Comparison of ENCODE assay signal across 29 mouse cellular contexts in genomic region chr13:45715583-45716180, GRCm38 (mm10).
A peak's percentile ranks its signal among the peaks of the same experiment; 100 is the strongest.
DNase-seq lines count a peak whose midpoint lies in the region; ATAC-seq and TF ChIP-seq lines count a peak whose summit lies in the region.
"Had no signal": no experiment of that assay in that cellular context is flagged by ENCODE, and none has a peak within 500 bp of the region (broad histone marks: within the 10 kb centered on the region; RNA-seq: fewer than 3 reads in every experiment).

No protein-coding gene starts in this region.

- peak; percentile 33; the same call in 1 of the 2 replicates for TF ChIP-seq EP300 in lung, postnatal 0 days (IDR thresholded peaks at IDR 0.05)

- peak; percentile 23 for DNase-seq in cerebellum, adult 8-10 months
- no peak for DNase-seq in cerebellum, adult 11-12 months
- no peak for DNase-seq in heart, postnatal 10 days
- DNase-seq in lung, postnatal 0 days (ENCODE audit: low spot score) = peak; percentile 76
- no peak for DNase-seq in lung, postnatal 36 days
- DNase-seq: adrenal gland, postnatal 36 days; gastrocnemius, postnatal 10 days; heart, postnatal 36 days; kidney, adult 11 months; kidney, postnatal 36 days; liver, postnatal 0 days; retina, postnatal 1 day; right cerebral cortex, postnatal 14 days; thymus, postnatal 14 days had no signal

- peak overlapping the region; percentile 14; the same call in 1 of the 2 replicates for H3K27ac ChIP-seq in heart, embryonic 16.5 days (ENCODE audit: low read length)
- H3K27ac ChIP-seq in lung, postnatal 0 days (ENCODE audit: low read length) = no peak overlapping the region; the same call in 1 of the 2 replicates
- no peak overlapping the region for H3K27ac ChIP-seq in intestine, embryonic 15.5 days
- H3K27ac ChIP-seq: embryonic facial prominence, embryonic 13.5 days; hindbrain, embryonic 13.5 days; kidney, embryonic 15.5 days; layer of hippocampus, adult 2 months; left cerebral cortex, adult 2 months; liver, embryonic 12.5 days; midbrain, embryonic 10.5 days; midbrain, embryonic 15.5 days; neural tube, embryonic 15.5 days; stomach, embryonic 15.5 days had no signal

- TF ChIP-seq CTCF in lung, postnatal 0 days (IDR thresholded peaks at IDR 0.05) = no peak

- no peak overlapping the region for H3K4me2 ChIP-seq in heart, embryonic 16.5 days (ENCODE audit: low read depth, low read length)
- no peak overlapping the region for H3K4me2 ChIP-seq in lung, postnatal 0 days (replicated peaks; ENCODE audit: low read depth, low read length)
- no peak overlapping the region for H3K4me2 ChIP-seq in intestine, embryonic 15.5 days (replicated peaks)
- H3K4me2 ChIP-seq: embryonic facial prominence, embryonic 13.5 days; hindbrain, embryonic 13.5 days; kidney, embryonic 15.5 days; liver, embryonic 12.5 days; midbrain, embryonic 15.5 days; neural tube, embryonic 15.5 days; stomach, embryonic 15.5 days had no signal

- 46% methylated on average over 7 of the region's 7 CpGs for WGBS in heart, embryonic 16.5 days
- 31% methylated on average over 7 of the region's 7 CpGs for WGBS in lung, postnatal 0 days
- WGBS in intestine, embryonic 15.5 days = 50% methylated on average over 7 of the region's 7 CpGs

- H3K4me3 ChIP-seq in heart, embryonic 16.5 days (ENCODE audit: low read length) = no peak overlapping the region
- no peak overlapping the region for H3K4me3 ChIP-seq in lung, postnatal 0 days (ENCODE audit: low read depth, low read length)
- no peak overlapping the region for H3K4me3 ChIP-seq in intestine, embryonic 15.5 days (replicated peaks)
- H3K4me3 ChIP-seq: embryonic facial prominence, embryonic 13.5 days; erythroblast, embryonic 14.5 days; hindbrain, embryonic 13.5 days; kidney, embryonic 15.5 days; layer of hippocampus, adult 2 months; left cerebral cortex, adult 2 months; liver, embryonic 12.5 days; midbrain, embryonic 10.5 days; midbrain, embryonic 15.5 days; neural tube, embryonic 15.5 days; stomach, embryonic 15.5 days had no signal

- H3K9ac ChIP-seq in heart, embryonic 16.5 days (ENCODE audit: low read length) = no peak overlapping the region
- H3K9ac ChIP-seq in lung, postnatal 0 days (replicated peaks; ENCODE audit: low read depth) = no peak overlapping the region
- H3K9ac ChIP-seq in intestine, embryonic 15.5 days = no peak overlapping the region
- H3K9ac ChIP-seq: embryonic facial prominence, embryonic 13.5 days; hindbrain, embryonic 13.5 days; kidney, embryonic 15.5 days; liver, embryonic 12.5 days; liver, postnatal 0 days; midbrain, embryonic 15.5 days; neural tube, embryonic 15.5 days; stomach, embryonic 15.5 days had no signal

- H3K9me3 ChIP-seq in heart, embryonic 16.5 days (replicated peaks; ENCODE audit: control insufficient read depth, low read length) = no peaks in the 10 kb centered on the region
- no peaks in the 10 kb centered on the region for H3K9me3 ChIP-seq in lung, postnatal 0 days (ENCODE audit: low read length)
- no peaks in the 10 kb centered on the region for H3K9me3 ChIP-seq in intestine, embryonic 15.5 days
- H3K9me3 ChIP-seq: embryonic facial prominence, embryonic 13.5 days; hindbrain, embryonic 13.5 days; kidney, embryonic 15.5 days; liver, embryonic 12.5 days; midbrain, embryonic 10.5 days; midbrain, embryonic 15.5 days; neural tube, embryonic 15.5 days; stomach, embryonic 15.5 days had no signal

- peaks cover 13% of the 10 kb centered on the region for H3K4me1 ChIP-seq in heart, embryonic 16.5 days (ENCODE audit: control insufficient read depth, insufficient read depth, low read length)
- H3K4me1 ChIP-seq in lung, postnatal 0 days (ENCODE audit: insufficient read depth, low read depth, low read length) = no peaks in the 10 kb centered on the region; the same call in 1 of the 2 replicates
- peaks cover 7% of the 10 kb centered on the region; the same call in 1 of the 2 replicates for H3K4me1 ChIP-seq in intestine, embryonic 15.5 days (replicated peaks)
- H3K4me1 ChIP-seq: hindbrain, embryonic 13.5 days; kidney, embryonic 15.5 days; liver, embryonic 12.5 days; midbrain, embryonic 10.5 days; midbrain, embryonic 15.5 days; neural tube, embryonic 15.5 days had no signal

- intact Hi-C loops in heart, postnatal 10 days (cut with DNase I) = no loop called here

- ATAC-seq in heart, embryonic 16.5 days (replicated peaks; ENCODE audit: extremely low read depth, insufficient read depth, low FRiP score) = no peak
- ATAC-seq in lung, postnatal 0 days = peak; percentile 56
- 0 out of 2 replicates have a peak, but pooled peaks have one; percentile 47 for ATAC-seq in megakaryocyte-erythroid progenitor cell, adult 5-6 weeks (replicated peaks; ENCODE audit: low FRiP score, low TSS enrichment, poor library complexity, severe bottlenecking)
- no peak for ATAC-seq in intestine, embryonic 15.5 days
- ATAC-seq: CD4-positive, CD25-positive, alpha-beta regulatory T cell, adult 4 months; liver, embryonic 12.5 days; liver, postnatal 0 days; midbrain, embryonic 15.5 days had no signal

- H3K27me3 ChIP-seq in heart, embryonic 16.5 days (ENCODE audit: control insufficient read depth, insufficient read depth, low read length) = no peaks in the 10 kb centered on the region
- H3K27me3 ChIP-seq in lung, postnatal 0 days (replicated peaks; ENCODE audit: insufficient read depth, low read length) = no peaks in the 10 kb centered on the region
- no peaks in the 10 kb centered on the region for H3K27me3 ChIP-seq in intestine, embryonic 15.5 days (replicated peaks)
- H3K27me3 ChIP-seq: embryonic facial prominence, embryonic 13.5 days; hindbrain, embryonic 13.5 days; kidney, embryonic 15.5 days; liver, embryonic 12.5 days; midbrain, embryonic 15.5 days; neural tube, embryonic 15.5 days; stomach, embryonic 15.5 days had no signal

- no peaks in the 10 kb centered on the region for H3K36me3 ChIP-seq in heart, embryonic 16.5 days (ENCODE audit: control insufficient read depth, insufficient read depth)
- H3K36me3 ChIP-seq in lung, postnatal 0 days (ENCODE audit: insufficient read depth, low read length) = no peaks in the 10 kb centered on the region
- no peaks in the 10 kb centered on the region for H3K36me3 ChIP-seq in intestine, embryonic 15.5 days
- H3K36me3 ChIP-seq: embryonic facial prominence, embryonic 13.5 days; hindbrain, embryonic 13.5 days; kidney, embryonic 15.5 days; liver, embryonic 12.5 days; midbrain, embryonic 10.5 days; midbrain, embryonic 15.5 days; neural tube, embryonic 15.5 days; stomach, embryonic 15.5 days had no signal

Comparison
In these comparisons a context has a peak if more than half of its experiments do, and no peak if none do; other contexts are left out.
1. DNase-seq: peak in cerebellum, adult 8-10 months (single experiment) and lung, postnatal 0 days (single experiment); none in cerebellum, adult 11-12 months (single experiment), heart, postnatal 10 days (0 of 2) and lung, postnatal 36 days (single experiment).
2. ATAC-seq: peak in lung, postnatal 0 days (single experiment) and megakaryocyte-erythroid progenitor cell, adult 5-6 weeks (single experiment); none in heart, embryonic 16.5 days (single experiment) and intestine, embryonic 15.5 days (single experiment).